In the genomic region with DNA sequence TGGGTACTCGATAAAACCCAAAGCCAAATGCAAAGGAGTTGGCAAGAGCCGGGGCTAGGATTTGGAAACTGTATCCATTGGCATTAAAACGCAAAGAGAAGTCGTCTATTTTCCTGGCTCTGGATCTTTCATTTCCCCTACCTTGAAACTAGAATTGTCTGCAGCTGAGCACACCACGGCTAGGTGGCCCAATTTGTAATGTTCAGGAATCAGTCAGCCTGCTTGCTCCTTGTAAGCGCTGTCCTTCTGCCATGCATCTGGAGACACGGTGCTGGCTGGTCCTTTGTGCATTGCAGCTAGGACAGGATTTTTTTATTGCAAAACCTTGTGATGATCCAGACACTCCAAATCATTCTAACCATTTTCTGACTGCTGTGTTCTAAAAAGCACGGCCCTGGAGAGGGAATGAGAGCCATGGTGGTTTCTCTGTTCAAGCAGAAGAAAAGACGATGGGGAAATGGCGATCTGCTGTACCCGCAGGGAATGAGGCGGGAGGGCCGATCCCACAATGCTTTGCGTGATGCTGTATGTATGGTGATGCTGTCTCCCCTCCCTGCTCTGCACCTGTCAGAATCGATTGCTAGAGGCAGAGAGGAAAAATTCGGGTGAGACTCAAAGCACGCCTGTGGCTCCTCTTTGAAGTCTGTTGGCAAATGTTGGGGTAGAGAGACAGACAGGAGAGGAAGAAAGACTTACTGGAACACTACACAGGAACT, we compare ENCODE assay signal across 12 mouse cellular contexts. TPM values are rescaled to one million over a fixed set of nuclear protein-coding genes. Genes with fewer than 3 reads are reported as not detected.
A peak's percentile ranks its signal among the peaks of the same experiment; 100 is the strongest.
DNase-seq lines count a peak whose midpoint lies in the region; ATAC-seq lines count a peak whose summit lies in the region.
"Had no signal": no experiment of that assay in that cellular context is flagged by ENCODE, and none has a peak within 500 bp of the region (broad histone marks: within the 10 kb centered on the region; RNA-seq: fewer than 3 reads in every experiment).

No protein-coding gene starts in this region.

- H3K27ac ChIP-seq in neural tube, embryonic 13.5 days (replicated peaks) = 0 out of 2 replicates have a peak overlapping the region, but pooled peaks have one; percentile 42
- H3K27ac ChIP-seq in liver, embryonic 12.5 days = no peak overlapping the region
- H3K27ac ChIP-seq: midbrain, embryonic 12.5 days had no signal

- intact Hi-C loops in left cerebral cortex, postnatal 36 days (cut with DNase I) = no loop called here
- intact Hi-C loops in heart, postnatal 36 days (cut with DNase I) = no loop called here

- H3K4me1 ChIP-seq in neural tube, embryonic 13.5 days (replicated peaks) = peaks cover 20% of the 10 kb centered on the region; the same call in 1 of the 2 replicates
- no peaks in the 10 kb centered on the region for H3K4me1 ChIP-seq in liver, embryonic 12.5 days
- H3K4me1 ChIP-seq: midbrain, embryonic 12.5 days had no signal

- H3K4me2 ChIP-seq in neural tube, embryonic 13.5 days = no peak overlapping the region
- no peak overlapping the region for H3K4me2 ChIP-seq in liver, embryonic 12.5 days
- H3K4me2 ChIP-seq: liver, embryonic 11.5 days; midbrain, embryonic 12.5 days had no signal

- no peaks in the 10 kb centered on the region for H3K9me3 ChIP-seq in neural tube, embryonic 13.5 days
- no peaks in the 10 kb centered on the region for H3K9me3 ChIP-seq in liver, embryonic 12.5 days (replicated peaks)
- H3K9me3 ChIP-seq: midbrain, embryonic 12.5 days had no signal

- no peaks in the 10 kb centered on the region for H3K27me3 ChIP-seq in neural tube, embryonic 13.5 days
- H3K27me3 ChIP-seq in liver, embryonic 12.5 days (replicated peaks) = no peaks in the 10 kb centered on the region
- H3K27me3 ChIP-seq: midbrain, embryonic 12.5 days; Patski had no signal

- DNase-seq in neural tube, embryonic 10.5 days (ENCODE audit: extremely low spot score, low spot score) = no peak
- peak; percentile 80 to 82 for DNase-seq in cerebellum, postnatal 14 days
- DNase-seq in left cerebral cortex, postnatal 36 days (ENCODE audit: low spot score in 2 of 2) = peak; percentile 17 to 38
- DNase-seq in ovary, postnatal 36 days (ENCODE audit: low spot score) = no peak
- no peak for DNase-seq in heart, postnatal 36 days

- no peaks in the 10 kb centered on the region for H3K36me3 ChIP-seq in neural tube, embryonic 13.5 days
- H3K36me3 ChIP-seq in liver, embryonic 12.5 days = no peaks in the 10 kb centered on the region
- H3K36me3 ChIP-seq: midbrain, embryonic 12.5 days had no signal

- WGBS in neural tube, embryonic 13.5 days = 77% methylated on average over 17 of the region's 17 CpGs
- WGBS in liver, embryonic 12.5 days (ENCODE audit: insufficient replicate concordance) = 67% methylated on average over 17 of the region's 17 CpGs

- no peak overlapping the region for H3K9ac ChIP-seq in neural tube, embryonic 13.5 days
- H3K9ac ChIP-seq in liver, embryonic 12.5 days = no peak overlapping the region
- H3K9ac ChIP-seq: midbrain, embryonic 12.5 days had no signal

- no peak for ATAC-seq in neural tube, embryonic 13.5 days (ENCODE audit: low read depth)
- ATAC-seq in liver, embryonic 12.5 days = no peak

- H3K4me3 ChIP-seq in neural tube, embryonic 13.5 days = no peak overlapping the region
- no peak overlapping the region for H3K4me3 ChIP-seq in liver, embryonic 12.5 days
- H3K4me3 ChIP-seq: midbrain, embryonic 12.5 days had no signal

RNA-seq across cellular contexts. Expression of a gene that starts 35.5 kb away (rescaled TPM):
- 4.0 and 6.9 TPM in 2 replicates for polyA plus RNA-seq in neural tube, embryonic 13.5 days (2015; fragmentation: Nextera tagmentation; extraction: Ambion mirVana)
- total RNA-seq in left cerebral cortex, postnatal 36 days (2021) = not detected
- under 1 TPM; 0.64 to 0.89 TPM for total RNA-seq in heart, postnatal 36 days (2021)
- 10.5 and 12.5 TPM in 2 replicates for polyA plus RNA-seq in liver, embryonic 12.5 days (2016; fragmentation: Nextera tagmentation; extraction: Ambion mirVana)
- total RNA-seq: gastrocnemius, adult 18-20 months had no signal
- polyA plus RNA-seq: small intestine, adult 2 months had no signal

Comparison
In these comparisons a context has a peak if more than half of its experiments do, and no peak if none do; other contexts are left out.
1. DNase-seq: peak in cerebellum, postnatal 14 days (2 of 2) and left cerebral cortex, postnatal 36 days (2 of 2); none in neural tube, embryonic 10.5 days (single experiment), ovary, postnatal 36 days (single experiment) and heart, postnatal 36 days (0 of 2).